ENCODE assay signal across 16 mouse cellular contexts in the genomic region with DNA sequence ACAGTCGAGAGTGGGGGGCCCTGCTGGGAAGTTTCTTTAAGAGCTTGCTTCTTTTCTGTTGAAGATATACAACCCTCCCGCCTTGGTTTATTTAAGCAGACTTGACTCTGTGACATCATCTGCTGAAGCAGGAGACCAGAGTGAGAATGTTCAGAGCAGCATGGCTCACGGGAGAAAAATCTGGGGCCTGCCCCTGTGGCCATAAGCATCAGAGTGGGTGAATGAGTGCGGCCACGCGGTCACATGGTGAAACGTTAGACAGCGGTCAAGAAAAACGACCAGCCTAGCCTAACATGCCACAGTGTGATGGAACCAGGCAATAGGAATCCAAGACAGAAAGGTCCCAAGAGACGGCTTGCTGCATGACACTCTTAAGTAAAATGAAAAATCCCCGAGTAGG.
"Had no signal": no experiment of that assay in that cellular context is flagged by ENCODE, and none has a peak within 500 bp of the region (broad histone marks: within the 10 kb centered on the region; RNA-seq: fewer than 3 reads in every experiment).

No protein-coding gene starts in this region.

- H3K36me3 ChIP-seq: lung, embryonic 15.5 days; midbrain, embryonic 13.5 days; neural tube, embryonic 13.5 days; stomach, embryonic 15.5 days had no signal

- H3K4me2 ChIP-seq: lung, embryonic 15.5 days; midbrain, embryonic 11.5 days; midbrain, embryonic 13.5 days; neural tube, embryonic 13.5 days; stomach, embryonic 15.5 days had no signal

- H3K4me3 ChIP-seq: lung, embryonic 15.5 days; midbrain, embryonic 13.5 days; neural tube, embryonic 13.5 days; stomach, embryonic 15.5 days had no signal

- H3K27ac ChIP-seq: lung, embryonic 15.5 days; macrophage; midbrain, embryonic 13.5 days; neural tube, embryonic 13.5 days; stomach, embryonic 15.5 days; stomach, postnatal 0 days had no signal

- H3K27me3 ChIP-seq: lung, embryonic 15.5 days; midbrain, embryonic 13.5 days; neural tube, embryonic 13.5 days; stomach, embryonic 15.5 days had no signal

- ATAC-seq: liver, postnatal 0 days; lung, postnatal 0 days; midbrain, embryonic 13.5 days; midbrain, embryonic 16.5 days had no signal

- H3K9me3 ChIP-seq: lung, embryonic 15.5 days; midbrain, embryonic 13.5 days had no signal

- DNase-seq: liver, postnatal 0 days; lung, adult 2 months; lung, postnatal 14 days; lung, postnatal 36 days; right cerebral cortex, postnatal 14 days; thymus, adult 2 months; thymus, postnatal 25 days had no signal

- H3K9ac ChIP-seq: liver, postnatal 0 days; lung, embryonic 15.5 days; midbrain, embryonic 13.5 days; neural tube, embryonic 13.5 days; stomach, embryonic 15.5 days had no signal
